Mouse (Mus musculus) kidney, postnatal 14 days (tissue): ENCODE results near the gene Sgcg.
A peak's percentile ranks its signal among the peaks of the same experiment; 100 is the strongest.

Source experiments
- DNase-seq: peaks from one replicate; pipeline ENCODE4 v3.0.0; 2022; ENCODE audit warnings: mixed read lengths

The Sgcg gene

GRCm38 (mm10) chr14:61258352-61258751 is at the start of gene Sgcg:
Sgcg (minus strand) TSS chr14:61258490.
- no peak for DNase-seq

- DNase-seq = no peak
Observed at GRCm38 (mm10) chr14:61303969-61304609, 45.8 kb upstream of the Sgcg start.

DNA sequence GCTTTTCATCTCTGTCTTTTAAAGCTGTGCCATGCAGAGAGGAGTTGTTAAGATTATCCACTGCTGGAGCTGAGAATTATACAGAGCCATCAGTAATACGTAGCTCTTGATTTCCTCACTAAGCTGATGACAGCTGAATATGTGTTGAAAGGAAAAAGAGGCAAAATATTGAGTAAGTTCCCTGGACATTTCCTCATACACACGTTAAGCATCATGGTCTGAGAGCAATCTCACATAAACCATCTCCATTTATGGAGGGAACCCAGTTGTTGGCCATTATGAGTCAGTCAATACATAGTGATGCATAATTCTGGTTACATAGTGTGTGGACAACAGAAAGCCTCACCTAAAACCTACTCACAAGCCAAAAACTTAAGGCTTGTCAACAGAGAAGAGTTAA is 44.1 kb upstream of the Sgcg start:
- DNase-seq = no peak

- DNase-seq = no peak
Observed at GRCm38 (mm10) chr14:61301323-61301722, 43.0 kb upstream of the Sgcg start.

- DNase-seq = no peak
Observed at GRCm38 (mm10) chr14:61299810-61300209, 41.5 kb upstream of the Sgcg start.

DNA sequence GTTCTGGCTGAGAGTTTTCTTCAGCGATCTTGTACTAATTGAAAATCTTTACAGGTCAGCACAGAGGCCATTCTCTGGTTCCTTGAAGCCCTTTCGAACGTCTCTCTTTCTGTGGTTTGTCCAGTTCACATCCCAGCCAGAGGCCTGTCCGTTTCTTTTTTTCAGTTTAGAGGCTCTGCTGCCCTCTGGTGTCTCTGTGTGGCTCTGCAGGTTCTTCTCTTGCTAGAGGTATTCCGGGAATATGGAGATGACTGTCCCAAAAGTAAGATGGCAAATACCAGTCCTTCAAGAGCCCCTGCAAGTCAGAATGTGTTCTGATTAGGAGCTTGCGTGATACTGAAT is 36.4 kb upstream of the Sgcg start:
- DNase-seq = peak; percentile 53

- DNase-seq = peak; percentile 66
Observed at GRCm38 (mm10) chr14:61293884-61294737, 35.8 kb upstream of the Sgcg start.

DNA sequence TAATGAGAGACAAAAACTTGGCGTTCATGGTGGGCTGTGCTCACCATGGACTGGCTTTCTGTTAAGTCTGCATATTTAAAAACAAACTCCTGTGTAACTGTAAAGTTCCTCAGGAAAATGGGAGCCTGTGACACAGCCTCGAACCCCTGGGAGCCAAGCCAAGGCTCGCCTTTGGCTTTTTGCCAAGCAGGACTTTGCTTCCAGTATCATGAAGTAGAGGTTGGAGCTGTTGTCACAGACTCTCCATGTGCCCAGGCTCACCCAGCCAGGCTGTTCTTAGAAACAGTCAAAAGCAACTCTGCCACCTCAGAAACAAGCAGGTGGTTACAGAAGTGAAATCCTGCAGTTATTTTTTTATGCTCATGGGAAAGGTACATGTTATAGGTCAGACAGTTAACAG is 32.4 kb upstream of the Sgcg start:
- DNase-seq = peak; percentile 49

DNA sequence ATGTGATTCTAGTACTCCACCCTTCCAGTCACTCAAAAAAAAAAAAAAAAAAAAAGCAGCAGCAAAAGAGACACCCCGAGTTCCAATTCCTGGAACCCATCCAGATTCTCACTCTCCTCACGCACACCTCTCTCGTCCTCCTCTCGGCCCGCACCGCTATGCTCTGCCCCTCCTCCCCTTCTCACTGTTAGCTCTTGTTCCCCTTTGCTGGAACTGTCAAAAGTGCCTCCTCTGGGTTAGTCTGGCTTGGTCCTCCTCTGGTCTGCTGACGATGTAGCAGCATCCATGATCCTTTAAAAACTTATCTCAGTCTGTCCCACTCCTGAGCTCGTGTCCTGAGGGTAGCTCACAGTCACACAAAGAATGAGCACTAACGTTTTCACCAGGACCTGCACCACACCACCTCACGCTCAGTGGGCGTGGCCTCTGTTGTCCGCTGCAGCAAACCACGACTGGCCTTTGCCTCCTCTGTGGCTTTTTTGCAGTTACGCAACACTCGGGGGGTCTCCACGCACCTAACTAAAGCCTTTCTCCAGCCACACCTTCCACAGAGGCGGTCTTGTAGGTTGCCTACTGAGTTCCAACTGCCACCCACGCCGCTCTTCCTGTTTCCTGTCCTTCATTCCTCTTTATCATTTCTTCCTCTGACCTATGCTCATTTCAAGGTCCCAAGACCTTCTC is 30.5 kb upstream of the Sgcg start:
- DNase-seq = no peak

GRCm38 (mm10) chr14:61278676-61279300 is 20.5 kb upstream of the Sgcg start:
- DNase-seq = no peak

GRCm38 (mm10) chr14:61277285-61277684 is 19.0 kb upstream of the Sgcg start:
- DNase-seq = peak; percentile 33

DNA sequence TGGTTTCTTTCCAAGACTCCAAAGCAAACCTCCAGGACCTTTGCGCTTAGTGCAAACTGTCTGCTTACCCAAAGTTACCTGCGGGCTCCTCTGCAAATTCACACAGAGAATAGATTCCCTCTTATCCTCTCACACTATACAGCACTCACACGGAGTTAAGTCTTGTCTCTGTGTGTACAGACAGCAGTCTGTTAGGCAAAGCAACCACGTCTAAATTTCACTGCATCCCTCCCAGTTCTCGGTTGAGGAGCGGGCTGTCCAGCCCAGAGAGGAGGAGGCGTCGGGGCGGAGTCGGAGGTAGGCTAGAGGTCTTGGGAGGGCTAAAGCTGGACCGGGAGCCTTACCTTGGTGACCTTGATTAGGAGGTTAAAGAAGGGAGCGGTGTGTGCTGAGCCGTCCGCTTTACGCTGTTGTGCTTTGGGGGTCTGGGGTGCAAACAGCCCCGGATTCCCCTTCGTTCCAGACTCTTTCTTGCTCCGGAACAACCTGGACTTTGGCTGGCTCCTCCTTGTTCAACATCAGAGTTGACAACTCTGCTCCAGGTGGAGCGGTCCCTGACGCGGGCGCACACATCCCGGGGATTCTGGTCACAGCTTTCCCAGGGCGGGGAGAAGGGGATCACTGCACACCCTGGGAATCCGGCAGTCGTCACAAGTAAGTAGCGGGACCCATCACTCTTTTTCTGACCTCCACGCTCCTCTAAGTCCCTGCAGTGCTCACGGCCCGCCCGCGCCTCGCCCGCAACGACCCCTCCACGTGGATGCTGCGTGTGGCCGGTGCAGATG is 16.3 kb upstream of the Sgcg start:
- DNase-seq = no peak

GRCm38 (mm10) chr14:61267908-61268475 is 9.7 kb upstream of the Sgcg start:
- DNase-seq = no peak

DNA sequence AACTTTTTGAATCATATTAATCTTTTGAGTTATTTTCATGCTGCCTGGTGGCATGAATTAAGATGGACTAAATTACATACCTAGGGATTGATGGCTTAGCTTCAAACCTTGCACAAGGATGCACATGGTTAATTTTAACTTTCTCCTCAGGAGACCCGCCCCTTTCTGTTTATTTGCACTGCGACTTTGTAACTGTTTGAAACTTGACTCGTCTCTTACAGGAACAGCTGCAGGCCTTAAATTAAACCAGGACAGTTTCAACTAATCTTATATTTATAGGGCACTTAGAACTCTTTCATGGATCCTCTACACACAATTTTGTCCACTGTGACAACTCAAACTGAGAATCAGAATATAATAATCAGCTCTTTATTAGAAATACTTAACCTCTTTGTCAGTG is 794 bp upstream of the Sgcg start:
- DNase-seq = no peak

DNA sequence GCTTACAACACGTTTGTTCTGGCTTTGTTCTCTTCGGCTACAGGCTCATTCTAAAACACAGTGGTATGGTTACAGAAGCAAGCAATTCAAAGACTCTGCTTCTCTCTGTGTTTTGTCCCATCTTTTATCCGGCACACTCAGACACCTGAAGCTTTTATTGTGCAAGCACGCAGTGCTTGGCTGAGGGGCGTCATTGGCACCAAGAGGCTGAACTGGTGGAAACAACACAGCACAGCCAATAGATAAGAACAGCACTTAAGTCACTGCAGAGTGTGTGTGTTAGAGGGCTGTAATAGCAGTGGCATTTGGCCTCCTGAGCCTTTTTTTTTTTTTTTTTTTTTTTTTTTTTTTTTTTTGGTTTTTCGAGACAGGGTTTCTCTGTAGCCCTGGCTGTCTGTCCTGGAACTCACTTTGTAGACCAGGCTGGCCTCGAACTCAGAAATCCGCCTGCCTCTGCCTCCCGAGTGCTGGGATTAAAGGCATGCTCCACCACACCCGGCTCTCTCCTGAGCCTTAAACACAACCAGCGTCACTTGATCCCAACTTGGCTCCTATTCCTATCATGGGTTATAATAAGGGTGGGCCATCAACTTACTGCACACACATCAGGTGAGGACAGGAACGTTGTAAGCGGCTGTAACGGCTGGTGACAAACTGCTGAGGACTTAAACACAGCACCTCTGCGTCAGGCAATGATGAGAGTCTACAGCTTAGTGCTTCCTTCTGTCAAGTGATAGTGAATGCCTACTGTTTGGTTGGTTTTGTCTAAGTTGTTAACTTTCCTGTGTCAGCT is 5.5 kb downstream of the Sgcg start:
- no peak for DNase-seq

GRCm38 (mm10) chr14:61246444-61246843 is 11.8 kb downstream of the Sgcg start:
- DNase-seq = no peak

DNA sequence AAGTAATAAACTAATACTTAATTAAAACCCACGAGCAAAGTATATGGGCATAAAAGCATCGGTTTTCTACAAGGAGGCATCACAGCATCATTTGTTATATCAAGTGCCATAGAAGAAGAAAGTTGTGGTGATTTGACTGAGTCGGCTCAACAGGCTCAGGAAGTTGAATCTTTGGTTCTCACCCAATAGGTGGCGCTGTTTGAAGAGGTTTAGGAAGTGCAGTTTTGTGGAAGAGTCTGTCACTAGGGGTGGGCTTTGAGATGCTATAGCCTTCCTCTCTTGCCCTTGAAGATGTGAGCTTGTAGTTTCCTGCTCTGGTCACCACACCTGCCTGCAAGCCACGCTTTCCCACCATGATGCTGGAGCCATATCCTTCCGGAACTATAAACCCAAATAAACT is 15.7 kb downstream of the Sgcg start:
- DNase-seq = no peak

GRCm38 (mm10) chr14:61238751-61239150 is 19.5 kb downstream of the Sgcg start:
- DNase-seq = no peak

DNA sequence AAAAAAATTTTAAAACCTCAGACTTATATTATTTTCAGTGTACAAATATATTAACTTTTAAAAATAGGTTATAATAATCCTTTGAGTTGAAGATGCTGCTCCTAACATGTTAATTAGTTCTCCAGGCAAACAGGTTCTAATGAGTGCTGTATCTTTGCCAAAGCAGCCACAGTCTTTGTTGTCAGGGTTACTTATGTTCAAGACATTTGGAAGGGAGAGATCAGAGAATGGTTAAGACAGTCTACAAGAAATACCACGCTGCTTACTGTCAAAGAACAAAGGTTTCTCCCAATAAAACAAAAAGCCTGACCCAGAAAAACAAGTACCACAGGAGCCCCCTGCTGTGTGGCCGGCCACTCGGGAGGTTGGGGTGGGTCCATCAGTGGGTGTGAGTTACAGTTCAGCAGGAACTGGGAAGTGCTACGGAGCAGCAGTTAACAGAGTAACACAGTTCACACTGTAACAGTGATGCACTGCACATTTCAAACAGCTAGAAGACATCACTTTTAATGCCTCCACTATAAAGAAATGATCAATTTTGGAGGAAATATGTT is 21.1 kb downstream of the Sgcg start:
- no peak for DNase-seq

DNA sequence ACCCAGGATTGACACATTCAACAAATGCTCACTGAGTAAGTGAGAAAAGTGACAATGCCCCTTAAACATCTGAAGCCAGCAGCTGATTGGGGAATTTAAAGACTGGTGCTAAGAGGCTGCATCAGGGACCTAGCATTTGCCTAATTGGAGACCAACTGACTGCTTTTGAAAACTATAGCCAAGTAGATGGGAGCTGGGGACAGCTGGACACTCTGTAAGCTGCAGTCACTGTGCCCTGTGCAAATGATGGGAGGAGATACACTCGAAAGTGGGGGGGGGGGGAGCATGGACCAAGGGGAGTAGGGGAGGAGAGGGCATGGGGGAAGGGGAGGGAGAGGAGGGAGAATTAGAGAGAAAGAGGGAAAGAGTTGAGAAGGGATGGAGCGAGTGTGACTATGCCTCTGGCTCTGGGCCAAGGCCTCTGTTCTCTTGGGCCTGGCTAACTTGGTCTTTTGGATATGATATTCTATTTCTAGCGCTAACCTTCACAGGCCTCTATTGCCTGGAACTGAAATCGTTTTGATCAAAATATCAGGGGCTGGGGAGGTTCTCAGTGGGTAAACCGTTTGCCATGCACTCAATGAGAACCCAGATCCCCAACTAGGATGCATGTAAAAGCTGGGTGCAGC is 22.3 kb downstream of the Sgcg start:
- DNase-seq = no peak
